Mouse (Mus musculus): ENCODE measurements around the gene Ero1l. TPM values are rescaled to one million over a fixed set of nuclear protein-coding genes. Genes with fewer than 3 reads are reported as not detected.

The Ero1l gene
- total and polyA plus RNA-seq, 3 experiments, result 5.0 to 22.6 (median 15.6) TPM

- Histone ChIP-seq H3K9ac (ENCODE audit: low read depth, low read length) (no peak overlapping the region), H3K4me3 (no peak overlapping the region), H3K27me3 (ENCODE audit: control insufficient read depth, insufficient read depth, low read length) (no peaks in the 10 kb centered on the region), H3K4me1 (ENCODE audit: control insufficient read depth, insufficient read depth, low read length) (no peaks in the 10 kb centered on the region), H3K36me3 (ENCODE audit: control insufficient read depth, insufficient read depth, low read length) (no peaks in the 10 kb centered on the region; the same call in 1 of the 2 replicates), H3K27ac (no peak overlapping the region), H3K79me2 (replicated peaks; ENCODE audit: control insufficient read depth, insufficient read depth, low read length) (no peaks in the 10 kb centered on the region)
- no peak for TF ChIP-seq EP300 (IDR thresholded peaks at IDR 0.05; ENCODE audit: insufficient read depth, low read depth, low read length)
- TF ChIP-seq CTCF (IDR thresholded peaks at IDR 0.05), result no peak
- TF ChIP-seq POLR2A (IDR thresholded peaks at IDR 0.05; ENCODE audit: insufficient read depth, low read depth, low read length), result no peak
- intact Hi-C loops (cut with DNase I), result no loop called here
- WGBS, result 65% methylated on average over 4 of the region's 4 CpGs
- no peak for DNase-seq
Measured at GRCm38 (mm10) chr14:45291608-45292007, 27.0 kb downstream of the Ero1l start.

GRCm38 (mm10) chr14:45282066-45282465 is 36.5 kb downstream of the Ero1l start:
- TF ChIP-seq CTCF (IDR thresholded peaks at IDR 0.05) (no peak), POLR2A (IDR thresholded peaks at IDR 0.05; ENCODE audit: insufficient read depth, low read depth, low read length) (no peak), EP300 (IDR thresholded peaks at IDR 0.05; ENCODE audit: insufficient read depth, low read depth, low read length) (no peak)
- H3K79me2 ChIP-seq (replicated peaks; ENCODE audit: control insufficient read depth, insufficient read depth, low read length), result no peaks in the 10 kb centered on the region
- WGBS, result 85% methylated on average over 3 of the region's 3 CpGs
- H3K9ac ChIP-seq (ENCODE audit: low read depth, low read length), result no peak overlapping the region
- H3K36me3 ChIP-seq (ENCODE audit: control insufficient read depth, insufficient read depth, low read length), result no peaks in the 10 kb centered on the region
- H3K4me1 ChIP-seq (ENCODE audit: control insufficient read depth, insufficient read depth, low read length), result no peaks in the 10 kb centered on the region
- H3K4me3 ChIP-seq, result no peak overlapping the region
- no peak for DNase-seq
- no peaks in the 10 kb centered on the region for H3K27me3 ChIP-seq (ENCODE audit: control insufficient read depth, insufficient read depth, low read length)
- H3K27ac ChIP-seq, result no peak overlapping the region
- intact Hi-C loops (cut with DNase I), result no loop called here

- no peak overlapping the region for H3K27ac ChIP-seq
- no peaks in the 10 kb centered on the region for H3K4me1 ChIP-seq (ENCODE audit: control insufficient read depth, insufficient read depth, low read length)
- DNase-seq, result no peak
- TF ChIP-seq EP300 (IDR thresholded peaks at IDR 0.05; ENCODE audit: insufficient read depth, low read depth, low read length) (no peak), CTCF (IDR thresholded peaks at IDR 0.05) (no peak), POLR2A (IDR thresholded peaks at IDR 0.05; ENCODE audit: insufficient read depth, low read depth, low read length) (no peak)
- H3K36me3 ChIP-seq (ENCODE audit: control insufficient read depth, insufficient read depth, low read length), result no peaks in the 10 kb centered on the region
- WGBS, result 88% methylated on average over 6 of the region's 6 CpGs
- no peak overlapping the region for H3K4me3 ChIP-seq
- H3K9ac ChIP-seq (ENCODE audit: low read depth, low read length), result no peak overlapping the region
- intact Hi-C loops (cut with DNase I), result no loop called here
- H3K27me3 ChIP-seq (ENCODE audit: control insufficient read depth, insufficient read depth, low read length), result no peaks in the 10 kb centered on the region
- H3K79me2 ChIP-seq (replicated peaks; ENCODE audit: control insufficient read depth, insufficient read depth, low read length), result no peaks in the 10 kb centered on the region
Measured at GRCm38 (mm10) chr14:45275816-45276215, 42.8 kb downstream of the Ero1l start.

GRCm38 (mm10) chr14:45263831-45264592 is 54.6 kb downstream of the Ero1l start:
- no peak overlapping the region for H3K9ac ChIP-seq (ENCODE audit: low read depth, low read length)
- no peaks in the 10 kb centered on the region for H3K27me3 ChIP-seq (ENCODE audit: control insufficient read depth, insufficient read depth, low read length)
- no peaks in the 10 kb centered on the region for H3K79me2 ChIP-seq (replicated peaks; ENCODE audit: control insufficient read depth, insufficient read depth, low read length)
- H3K36me3 ChIP-seq (ENCODE audit: control insufficient read depth, insufficient read depth, low read length), result no peaks in the 10 kb centered on the region
- H3K4me1 ChIP-seq (ENCODE audit: control insufficient read depth, insufficient read depth, low read length), result no peaks in the 10 kb centered on the region
- H3K27ac ChIP-seq, result no peak overlapping the region
- TF ChIP-seq POLR2A (IDR thresholded peaks at IDR 0.05; ENCODE audit: insufficient read depth, low read depth, low read length), result no peak
- no peak for TF ChIP-seq CTCF (IDR thresholded peaks at IDR 0.05)
- TF ChIP-seq EP300 (IDR thresholded peaks at IDR 0.05; ENCODE audit: insufficient read depth, low read depth, low read length), result no peak
- DNase-seq, result no peak
- WGBS, result 87% methylated on average over 3 of the region's 3 CpGs
- H3K4me3 ChIP-seq, result no peak overlapping the region
- intact Hi-C loops (cut with DNase I), result no loop called here

GRCm38 (mm10) chr14:45251548-45252076 is 67.0 kb downstream of the Ero1l start:
- intact Hi-C loops (cut with DNase I), result no loop called here
- Histone ChIP-seq H3K4me1 (ENCODE audit: control insufficient read depth, insufficient read depth, low read length) (no peaks in the 10 kb centered on the region), H3K4me3 (no peak overlapping the region), H3K27me3 (ENCODE audit: control insufficient read depth, insufficient read depth, low read length) (no peaks in the 10 kb centered on the region), H3K36me3 (ENCODE audit: control insufficient read depth, insufficient read depth, low read length) (no peaks in the 10 kb centered on the region), H3K79me2 (replicated peaks; ENCODE audit: control insufficient read depth, insufficient read depth, low read length) (no peaks in the 10 kb centered on the region), H3K9ac (ENCODE audit: low read depth, low read length) (no peak overlapping the region), H3K27ac (no peak overlapping the region)
- DNase-seq, result no peak
- 81% methylated on average over 4 of the region's 4 CpGs for WGBS
- TF ChIP-seq POLR2A (IDR thresholded peaks at IDR 0.05; ENCODE audit: insufficient read depth, low read depth, low read length) (no peak), CTCF (IDR thresholded peaks at IDR 0.05) (no peak), EP300 (IDR thresholded peaks at IDR 0.05; ENCODE audit: insufficient read depth, low read depth, low read length) (no peak)

GRCm38 (mm10) chr14:45241613-45242012 is 77.0 kb downstream of the Ero1l start:
- intact Hi-C loops (cut with DNase I), result no loop called here
- H3K4me3 ChIP-seq, result no peak overlapping the region
- TF ChIP-seq CTCF (IDR thresholded peaks at IDR 0.05), result peak; percentile 72
- no peak for TF ChIP-seq EP300 (IDR thresholded peaks at IDR 0.05; ENCODE audit: insufficient read depth, low read depth, low read length)
- no peaks in the 10 kb centered on the region for H3K4me1 ChIP-seq (ENCODE audit: control insufficient read depth, insufficient read depth, low read length)
- WGBS, result 50% methylated on average over 1 of the region's 1 CpGs
- H3K27ac ChIP-seq, result no peak overlapping the region
- H3K79me2 ChIP-seq (replicated peaks; ENCODE audit: control insufficient read depth, insufficient read depth, low read length), result no peaks in the 10 kb centered on the region
- no peaks in the 10 kb centered on the region for H3K36me3 ChIP-seq (ENCODE audit: control insufficient read depth, insufficient read depth, low read length)
- H3K27me3 ChIP-seq (ENCODE audit: control insufficient read depth, insufficient read depth, low read length), result no peaks in the 10 kb centered on the region
- no peak overlapping the region for H3K9ac ChIP-seq (ENCODE audit: low read depth, low read length)
- DNase-seq, result no peak
